Mouse (Mus musculus) embryo, embryonic 10 days (tissue): Measurements from ENCODE around the gene Rec8.

ENCODE experiments used
- DNase-seq: peaks from one replicate; pipeline ENCODE4 v3.0.0-alpha.2; 2015; ENCODE audit warnings: low spot score

Rec8 gene

DNA sequence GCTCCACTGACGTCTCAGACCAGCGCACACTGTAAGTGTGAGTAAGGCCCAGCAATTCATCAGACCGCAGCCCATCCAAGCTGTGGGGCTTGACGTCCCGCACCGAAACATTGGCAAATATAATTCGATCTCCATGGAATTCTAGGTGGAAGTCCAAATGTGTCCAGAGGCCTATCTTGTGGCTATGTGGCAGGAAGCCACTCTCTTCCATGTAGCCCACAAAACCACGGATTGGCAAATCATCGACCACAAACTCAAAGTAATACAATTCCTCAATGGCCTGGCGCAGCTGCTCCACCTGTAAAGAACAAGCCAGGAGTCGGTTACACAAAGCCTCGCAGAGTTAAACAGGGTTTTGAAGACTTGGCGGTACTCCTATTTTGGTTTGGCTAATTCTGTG, 23.5 kb downstream of the Rec8 start:
- no peak for DNase-seq

DNA sequence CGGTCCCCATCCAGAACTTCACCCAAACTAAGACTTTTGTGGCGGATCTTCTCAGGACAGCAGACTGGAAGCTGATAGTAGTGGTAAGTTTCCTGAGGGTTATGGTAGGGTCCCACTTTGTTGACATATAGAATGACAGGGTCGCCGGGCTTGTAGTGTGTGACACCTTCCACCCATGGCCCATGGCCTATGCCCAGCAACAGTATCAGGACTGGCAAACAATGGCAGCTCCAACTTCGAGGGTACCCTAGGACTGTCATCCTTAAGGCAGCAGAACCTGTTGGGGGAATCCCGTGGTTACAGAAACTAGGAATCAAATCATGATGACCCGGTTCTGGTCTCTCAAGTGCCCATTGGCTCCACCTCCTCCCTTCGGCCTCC, 24.8 kb downstream of the Rec8 start:
- no peak for DNase-seq

GRCm38 (mm10) chr14:55643060-55643907, 25.4 kb downstream of the Rec8 start, which contains the start of gene Tm9sf1:
TSS of gene Tm9sf1 (minus strand) at chr14:55643806.
- DNase-seq = peak; percentile 88

- peak; percentile 24 for DNase-seq
Measured at GRCm38 (mm10) chr14:55644261-55644888, 26.5 kb downstream of the Rec8 start.

DNA sequence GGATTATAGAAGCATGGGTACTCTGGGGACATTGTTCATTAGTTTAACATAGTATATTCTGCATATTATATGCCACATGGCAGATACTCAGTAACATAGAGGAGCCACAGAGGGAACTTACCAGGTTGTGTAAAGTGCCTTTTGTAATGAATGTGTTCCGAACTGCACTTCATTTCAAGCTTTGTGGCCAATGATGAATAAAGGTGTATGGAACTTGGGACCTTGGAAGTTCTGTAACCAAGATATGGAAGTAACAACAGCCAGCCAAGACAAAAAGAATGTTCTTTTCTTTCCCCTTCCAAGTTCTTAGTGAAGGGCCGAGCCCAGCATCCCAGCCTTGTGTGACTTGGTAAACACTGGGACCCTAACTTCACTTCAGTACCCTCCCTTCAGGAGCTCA, 32.0 kb downstream of the Rec8 start, which contains the start of gene Tssk4:
Gene Tssk4 (plus strand): TSS at position 301 of the 400 bp plus-strand sequence.
- DNase-seq = no peak

GRCm38 (mm10) chr14:55651528-55651927, 33.7 kb downstream of the Rec8 start:
- DNase-seq = no peak

DNA sequence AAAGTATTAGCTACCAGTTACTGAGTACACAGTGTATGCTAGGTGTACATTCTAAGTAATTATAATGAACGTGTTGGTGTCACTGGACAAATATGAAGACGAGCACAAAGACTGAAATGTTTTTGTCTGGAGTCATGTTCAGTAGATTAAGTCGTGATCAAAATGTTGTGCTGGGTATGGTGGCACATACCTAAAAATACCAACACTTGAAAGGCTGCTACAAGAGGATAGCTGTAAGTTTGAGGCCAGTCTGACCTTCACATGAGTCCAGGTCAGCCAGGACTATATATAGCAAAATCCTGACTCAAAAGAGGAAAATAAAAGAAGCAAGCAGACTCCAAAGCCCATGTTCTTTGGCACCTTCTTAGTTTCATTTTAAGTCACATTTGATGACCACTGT, 39.1 kb downstream of the Rec8 start:
- no peak for DNase-seq

- DNase-seq = no peak
Measured at GRCm38 (mm10) chr14:55658011-55658410, 40.2 kb downstream of the Rec8 start.

DNA sequence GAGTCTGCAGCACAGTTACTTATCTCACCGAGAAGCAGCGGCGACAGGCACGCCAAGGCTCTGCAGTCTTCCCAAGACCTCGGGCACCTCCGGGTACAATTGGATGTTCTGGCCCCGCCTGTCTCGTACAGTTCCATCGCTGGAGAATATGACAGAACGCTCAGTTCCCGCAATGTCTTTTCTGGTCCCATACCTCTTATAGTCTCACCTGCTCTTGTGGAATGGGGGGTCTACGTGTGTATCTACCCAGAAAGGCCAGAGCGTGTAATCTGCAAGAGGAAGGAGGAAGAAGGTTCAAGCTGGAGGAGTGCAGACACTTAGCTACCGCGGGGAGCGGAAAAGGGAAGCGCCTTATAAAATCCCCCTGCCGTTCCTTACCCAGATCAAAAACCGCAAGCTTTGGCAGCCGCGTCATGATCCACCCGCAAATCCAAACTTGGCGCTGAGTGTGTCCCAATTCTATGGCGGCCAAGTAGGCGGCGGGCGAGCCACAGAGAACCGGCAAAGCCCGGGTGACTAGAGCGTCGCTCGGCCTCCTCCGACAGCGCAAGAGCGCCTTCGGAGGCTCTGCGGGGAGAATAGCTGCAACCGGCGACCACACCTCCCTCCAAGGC, 42.2 kb downstream of the Rec8 start, which contains the start of gene Mdp1:
Gene Mdp1 (minus strand): TSS at position 549 of the 614 bp plus-strand sequence.
- DNase-seq = peak; percentile 90

DNA sequence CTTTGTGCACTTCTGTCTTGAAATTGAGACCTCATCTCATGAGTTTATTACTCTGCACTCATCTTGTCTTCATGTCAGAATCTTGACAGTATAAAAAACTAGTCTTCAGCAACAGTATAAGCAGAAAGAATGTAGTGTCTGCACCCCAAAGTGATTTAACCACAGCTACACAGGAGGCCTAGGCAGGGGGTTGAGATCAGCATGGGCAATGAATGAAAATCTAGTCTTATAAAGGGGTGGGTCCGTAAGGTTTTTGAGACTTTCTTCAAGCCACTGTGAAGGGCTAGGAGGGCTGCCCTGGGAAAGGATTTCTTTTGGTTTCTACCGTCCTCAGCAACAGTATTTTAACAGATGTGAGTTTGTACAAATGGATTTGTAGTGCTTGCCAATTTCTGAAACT, 42.8 kb downstream of the Rec8 start:
- no peak for DNase-seq

DNA sequence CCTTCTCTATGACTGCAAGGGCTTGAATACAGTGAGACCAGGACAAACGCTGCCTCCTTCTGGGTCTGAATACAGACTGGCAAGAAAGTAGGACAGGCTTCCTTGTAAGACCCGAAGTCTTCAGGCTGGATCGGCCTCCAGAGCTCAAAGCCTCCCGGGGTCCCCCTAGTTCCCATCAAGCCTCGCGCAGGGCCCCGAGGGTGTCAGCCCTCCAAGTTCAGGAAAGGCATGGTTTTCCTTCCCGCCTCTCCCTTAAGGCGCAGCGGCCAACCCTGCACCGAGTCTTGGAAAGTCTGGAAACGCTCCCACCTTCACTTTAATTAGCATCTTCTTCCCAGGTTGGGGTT, 53.6 kb downstream of the Rec8 start:
- no peak for DNase-seq

DNA sequence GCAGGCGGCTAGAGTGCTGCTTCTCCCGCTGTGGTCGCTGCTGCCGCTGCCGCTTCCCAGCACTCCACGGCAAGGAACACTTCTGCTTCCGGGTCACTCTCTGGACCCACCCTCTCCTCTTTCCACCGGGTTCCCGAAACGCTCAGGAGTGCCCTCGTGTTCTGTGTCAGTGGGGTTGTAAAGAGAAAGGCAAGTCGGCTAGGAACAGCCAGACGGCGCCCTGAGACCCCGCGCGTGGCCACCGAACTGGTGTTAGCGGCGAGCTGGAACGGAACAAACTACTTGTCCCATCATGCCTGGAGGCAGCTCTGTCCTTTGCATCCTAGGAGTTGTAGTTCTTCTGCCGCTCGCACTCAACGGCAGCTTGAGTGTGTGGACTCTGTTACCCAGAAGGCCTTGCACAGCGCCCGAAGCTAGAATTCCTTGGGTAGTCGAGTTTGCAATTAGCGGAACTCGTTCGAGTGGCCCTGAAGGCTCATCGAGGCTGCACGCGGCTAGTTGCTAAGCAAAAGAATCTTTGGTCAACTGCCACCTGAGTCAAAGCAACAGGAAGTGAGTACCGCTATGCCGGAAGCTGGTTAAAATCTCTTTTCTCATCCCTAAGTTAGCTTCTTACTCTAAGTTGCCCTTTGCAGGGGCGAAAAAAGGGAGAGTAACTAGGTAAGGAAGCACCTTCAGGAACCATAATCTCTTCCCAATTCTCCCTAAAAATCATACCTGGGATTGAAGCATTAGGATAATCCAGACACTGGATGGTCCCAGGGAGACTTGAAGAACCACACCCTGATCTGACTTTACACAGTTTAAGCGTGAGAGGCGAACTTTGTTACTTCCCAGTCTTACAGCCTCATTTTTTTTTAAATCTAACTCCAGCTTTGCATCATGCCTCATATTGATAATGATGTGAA, 54.2 kb downstream of the Rec8 start, which contains the start of the genes Gmpr2 and Nedd8:
Gene Gmpr2 (plus strand): TSS at position 109 of the 908 bp plus-strand sequence.
Gene Nedd8 (minus strand): TSS at position 292 of the 908 bp plus-strand sequence.
- peak; percentile 98 for DNase-seq

GRCm38 (mm10) chr14:55672741-55673060, 54.9 kb downstream of the Rec8 start:
- no peak for DNase-seq
